Mouse (Mus musculus): ENCODE results near the gene Sh3tc1.

The Sh3tc1 gene

DNA sequence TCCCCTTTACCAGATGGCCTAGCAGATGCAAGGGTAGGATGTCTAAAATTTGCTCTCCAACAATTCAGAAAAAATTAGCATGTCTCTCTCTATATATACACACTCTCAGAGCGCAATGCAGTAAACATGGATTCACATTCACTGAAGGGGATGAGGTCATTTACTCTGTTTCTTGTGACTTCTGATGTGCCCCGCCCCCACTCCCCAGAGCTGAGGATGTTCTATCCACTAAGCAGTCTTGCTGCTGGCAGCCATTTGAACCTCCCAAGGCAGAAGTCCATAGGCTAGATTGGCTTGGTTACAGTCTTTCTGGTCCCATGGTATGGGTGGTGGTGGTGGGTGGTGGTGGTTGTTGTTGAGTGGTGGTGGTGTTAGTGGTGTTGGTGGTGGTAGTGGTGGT is 17.9 kb downstream of the Sh3tc1 start:
- DNase-seq (ENCODE audit: low spot score in 2 of 2), result no peak

DNA sequence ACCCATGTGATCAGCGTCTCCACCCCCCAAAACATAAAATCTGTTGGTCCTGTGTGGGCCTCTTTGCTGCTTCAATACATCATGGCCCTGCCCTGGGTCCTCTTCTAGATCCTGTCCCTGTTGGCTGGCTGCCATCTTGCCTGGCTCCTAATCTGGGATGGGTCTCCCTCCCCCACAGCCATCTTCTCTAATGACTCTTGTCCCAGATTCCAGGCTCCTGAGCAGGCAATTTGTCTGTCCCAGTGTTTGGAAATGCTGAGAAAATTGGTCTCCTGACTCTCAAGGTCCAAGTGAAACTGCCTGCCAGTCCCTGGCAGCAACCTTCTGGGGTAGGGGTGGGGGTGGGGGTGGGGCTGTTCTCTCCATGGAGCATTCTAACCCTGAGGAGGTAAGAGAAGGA is 19.9 kb downstream of the Sh3tc1 start:
- no peak for DNase-seq (ENCODE audit: low spot score in 2 of 2)

DNA sequence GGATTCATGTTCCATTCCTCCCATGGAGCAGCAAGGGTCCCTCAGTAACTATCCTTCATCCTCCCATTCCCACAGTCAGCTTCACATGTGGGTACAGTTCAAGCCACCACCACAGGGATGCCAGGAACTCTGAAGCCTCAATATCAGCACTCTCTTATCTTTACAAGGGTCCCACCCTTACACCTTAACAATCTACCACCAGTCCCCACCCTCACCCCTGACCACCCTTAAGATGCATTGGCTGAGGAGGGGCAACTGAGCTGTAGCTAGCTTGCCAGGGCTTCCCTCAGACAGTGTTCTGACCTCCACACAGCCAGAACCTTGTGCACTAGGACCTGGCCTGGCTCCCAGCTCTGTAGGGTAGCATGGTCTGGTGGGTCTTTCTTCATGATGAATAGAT is 20.4 kb downstream of the Sh3tc1 start:
- no peak for DNase-seq (ENCODE audit: low spot score in 2 of 2)

DNA sequence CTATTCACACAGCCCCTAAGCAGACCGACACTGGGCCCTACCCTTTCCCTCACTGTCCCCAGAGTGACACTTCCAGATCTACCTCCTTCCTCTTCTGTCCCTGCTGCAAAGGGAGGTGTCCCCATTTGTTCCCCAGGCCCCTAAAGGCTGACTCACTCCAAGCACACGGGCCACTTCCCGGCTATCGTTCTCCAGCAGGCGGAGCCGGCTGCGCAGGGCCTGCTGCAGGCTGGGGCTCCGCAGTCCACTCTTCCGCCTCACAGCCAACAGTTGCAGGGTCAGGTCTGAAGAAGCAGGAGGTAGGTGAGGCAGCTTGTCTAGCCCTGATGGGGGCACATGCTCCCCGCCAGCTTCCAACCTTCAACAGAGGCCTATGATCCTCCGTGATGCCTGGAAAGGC is 21.0 kb downstream of the Sh3tc1 start:
- no peak for DNase-seq (ENCODE audit: low spot score in 2 of 2)

DNA sequence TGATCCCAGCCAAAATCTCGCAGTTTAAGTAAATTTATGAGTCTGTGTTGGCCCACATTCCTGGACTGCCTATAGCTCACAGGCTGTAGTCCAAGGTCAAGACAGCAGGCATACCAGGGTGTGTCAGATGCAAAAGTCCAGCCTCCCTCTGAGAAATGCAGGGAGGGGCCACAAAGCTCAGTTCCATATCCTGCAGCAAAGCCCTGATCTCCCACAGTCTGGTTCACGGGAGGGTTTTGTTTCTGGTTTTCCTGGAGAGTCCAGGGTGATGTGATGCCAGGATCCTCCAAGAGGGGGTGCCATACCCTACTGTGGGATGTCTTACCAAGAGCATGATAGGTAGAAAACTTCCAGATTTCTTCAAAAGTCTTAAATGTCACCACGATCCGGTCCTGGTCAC is 21.8 kb downstream of the Sh3tc1 start:
- DNase-seq (ENCODE audit: low spot score in 2 of 2), result peak in 1 of 2 experiments; percentile 27

DNA sequence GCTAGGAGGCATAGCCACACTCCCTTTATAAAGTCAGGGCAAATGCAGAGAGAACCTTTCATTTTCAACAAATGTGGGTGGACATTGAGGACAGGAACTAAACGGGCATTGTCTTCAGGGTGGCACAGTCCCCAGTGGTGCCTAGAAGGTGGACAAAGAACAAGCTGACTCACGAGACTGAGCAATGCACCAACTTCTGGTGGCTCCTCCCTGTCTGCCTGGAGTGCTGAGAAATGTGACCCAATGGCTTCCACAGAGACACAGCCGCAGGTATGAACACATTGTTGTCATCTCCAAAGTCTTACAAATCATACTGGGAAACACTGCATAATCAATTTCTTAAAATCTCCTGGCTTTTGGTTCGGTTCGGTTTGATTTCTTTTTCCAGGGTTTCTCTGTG is 22.3 kb downstream of the Sh3tc1 start:
- DNase-seq (ENCODE audit: low spot score in 2 of 2), result no peak

DNA sequence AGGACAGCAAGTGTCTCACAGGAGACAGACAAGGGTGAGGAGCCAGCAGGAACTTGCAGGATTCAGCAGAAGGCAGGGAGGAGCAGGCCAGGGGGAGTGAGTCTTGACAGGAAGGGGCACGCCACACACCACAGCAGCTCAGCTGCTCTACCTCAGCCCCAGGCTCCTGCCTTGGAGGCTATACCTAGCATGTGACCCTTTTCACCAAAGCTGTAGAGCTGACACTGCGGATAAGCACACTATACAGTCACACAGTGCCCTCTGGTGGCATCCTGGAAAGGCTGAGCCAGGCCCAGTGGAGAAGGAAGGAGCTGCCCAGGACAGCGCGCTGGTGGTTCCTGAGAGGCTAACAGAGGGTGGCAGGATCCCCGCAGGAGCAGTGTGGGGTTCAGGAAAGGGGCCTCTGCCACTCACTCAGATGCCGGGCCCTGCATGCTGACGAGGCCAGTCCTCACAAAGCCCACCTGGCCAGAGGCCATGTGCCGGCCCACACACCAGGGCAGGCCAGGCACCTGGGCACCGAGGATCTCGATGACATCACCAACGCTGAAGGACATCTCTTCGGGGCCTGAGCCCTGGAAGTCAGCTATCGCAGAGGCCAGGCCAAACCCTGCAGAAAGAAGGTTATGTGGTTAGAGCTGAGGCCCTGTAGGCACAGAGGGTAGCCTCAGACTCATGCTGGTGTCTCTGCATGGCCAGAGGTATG is 26.0 kb downstream of the Sh3tc1 start:
- DNase-seq (ENCODE audit: low spot score in 2 of 2), result peak; percentile 35 to 70

DNA sequence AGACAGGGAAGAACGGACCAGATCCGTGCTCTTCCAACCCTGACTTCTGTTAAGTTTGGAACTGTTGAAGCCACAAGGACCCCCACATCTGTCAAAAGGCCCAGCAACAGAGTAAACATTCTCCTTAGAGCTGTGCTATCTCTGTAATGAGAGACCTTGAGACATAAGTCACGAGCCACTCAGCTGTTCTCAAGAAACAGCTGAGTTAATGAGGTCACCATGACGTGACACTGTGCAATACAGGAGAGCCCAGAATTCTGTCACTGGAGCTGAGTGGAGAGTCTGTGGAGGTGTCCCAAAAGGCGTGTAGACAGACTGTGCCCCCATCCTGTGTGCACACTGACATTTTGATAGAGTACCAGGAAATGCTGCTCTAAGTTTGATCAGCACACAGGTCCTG is 27.3 kb downstream of the Sh3tc1 start:
- no peak for DNase-seq (ENCODE audit: low spot score in 2 of 2)

DNA sequence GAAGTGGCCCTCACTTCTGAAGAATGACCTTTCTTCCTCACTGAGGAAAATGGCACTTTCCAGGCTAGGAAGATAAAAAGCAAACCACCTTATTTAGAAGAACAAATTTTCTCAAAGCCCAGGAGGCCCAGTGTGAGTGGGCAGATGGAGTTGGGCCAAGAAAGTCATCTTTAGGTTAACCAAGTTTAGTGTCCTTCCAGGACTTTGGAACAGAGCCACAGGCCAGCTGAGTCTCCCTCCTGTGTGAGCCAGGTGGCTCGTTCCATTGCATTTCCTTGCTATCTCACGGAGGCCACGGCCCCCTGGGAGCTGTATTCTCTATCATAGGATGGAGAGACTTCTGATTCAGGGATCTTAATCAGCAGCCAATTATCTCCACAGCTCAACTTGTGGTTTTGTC is 28.9 kb downstream of the Sh3tc1 start:
- DNase-seq (ENCODE audit: low spot score in 2 of 2), result no peak

DNA sequence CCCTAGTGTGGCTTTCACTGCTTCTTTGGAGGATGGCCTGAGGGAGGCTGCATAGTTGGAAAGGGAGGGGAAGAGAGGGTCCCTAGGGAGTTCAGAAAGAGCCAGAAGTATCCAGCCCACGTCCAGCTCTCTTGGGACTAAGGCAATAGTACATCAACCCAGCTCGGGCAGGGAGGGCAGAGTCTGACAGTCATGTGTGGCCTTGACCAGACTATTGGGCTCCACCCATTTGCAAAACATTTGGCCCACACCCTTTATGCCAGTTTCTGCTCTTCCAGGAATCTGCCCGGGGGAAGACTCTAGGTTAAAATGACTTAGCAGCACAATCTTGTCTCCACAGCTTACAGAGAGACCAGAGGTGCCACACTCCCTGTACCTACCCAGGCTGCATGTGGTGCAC is 29.3 kb downstream of the Sh3tc1 start:
- no peak for DNase-seq (ENCODE audit: low spot score in 2 of 2)

DNA sequence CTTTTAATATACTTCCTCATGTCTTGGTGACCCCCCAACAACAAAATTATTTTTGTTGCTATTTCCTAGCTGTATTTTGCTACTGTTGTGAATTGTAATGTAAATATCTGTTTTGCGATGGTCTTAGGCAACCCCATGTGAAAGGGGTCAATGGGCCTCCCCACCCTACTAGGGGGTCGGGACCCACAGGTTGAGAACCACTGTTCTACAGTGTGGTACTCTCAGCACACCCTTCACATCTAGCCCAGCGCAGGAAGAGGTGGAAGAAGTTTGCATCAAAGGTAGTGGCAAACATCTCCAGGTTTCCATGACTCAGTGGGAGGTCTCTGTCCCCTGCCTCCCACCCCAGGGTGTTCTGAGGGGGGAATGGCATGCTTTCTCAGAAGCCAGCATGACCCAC is 34.4 kb downstream of the Sh3tc1 start:
- DNase-seq (ENCODE audit: low spot score in 2 of 2), result no peak

DNA sequence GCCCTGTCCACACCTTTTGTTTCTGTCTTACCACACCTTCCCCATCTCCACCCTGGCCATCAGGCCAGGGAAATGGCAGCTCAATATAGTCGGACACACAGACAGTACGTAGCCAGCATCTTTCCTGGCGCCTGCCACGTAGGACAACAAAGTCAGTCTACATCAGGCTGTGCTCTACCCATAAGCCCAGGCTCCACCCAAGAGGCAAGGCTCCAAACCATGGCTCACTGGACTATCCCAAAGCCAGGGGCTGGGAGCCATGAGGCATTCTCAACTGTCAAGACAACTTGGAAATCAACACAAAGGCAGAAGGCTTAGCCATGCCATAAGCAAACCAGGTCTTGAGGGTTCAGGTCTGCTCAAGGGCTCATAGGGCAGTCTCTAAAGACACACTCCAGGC is 36.0 kb downstream of the Sh3tc1 start:
- no peak for DNase-seq (ENCODE audit: low spot score in 2 of 2)

DNA sequence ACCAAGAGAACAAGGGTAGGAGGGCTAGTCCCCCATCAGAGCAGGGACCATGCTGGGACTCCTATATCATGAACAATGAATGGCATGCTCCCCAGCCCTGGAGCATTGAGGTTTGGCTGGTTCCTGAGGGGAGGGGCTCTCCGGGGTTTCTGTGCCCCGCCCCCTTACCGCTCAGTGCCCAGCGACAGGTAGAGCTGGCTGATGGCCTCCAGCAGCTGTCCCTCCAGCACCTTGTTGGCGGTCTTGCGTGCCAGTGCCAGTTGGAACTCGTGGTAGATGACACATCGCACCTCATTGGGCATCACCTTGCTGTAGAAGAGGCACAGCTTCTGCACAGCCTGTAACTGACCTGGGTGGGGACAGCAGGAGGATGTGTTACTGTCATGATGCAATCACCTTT is 36.6 kb downstream of the Sh3tc1 start:
- no peak for DNase-seq (ENCODE audit: low spot score in 2 of 2)

DNA sequence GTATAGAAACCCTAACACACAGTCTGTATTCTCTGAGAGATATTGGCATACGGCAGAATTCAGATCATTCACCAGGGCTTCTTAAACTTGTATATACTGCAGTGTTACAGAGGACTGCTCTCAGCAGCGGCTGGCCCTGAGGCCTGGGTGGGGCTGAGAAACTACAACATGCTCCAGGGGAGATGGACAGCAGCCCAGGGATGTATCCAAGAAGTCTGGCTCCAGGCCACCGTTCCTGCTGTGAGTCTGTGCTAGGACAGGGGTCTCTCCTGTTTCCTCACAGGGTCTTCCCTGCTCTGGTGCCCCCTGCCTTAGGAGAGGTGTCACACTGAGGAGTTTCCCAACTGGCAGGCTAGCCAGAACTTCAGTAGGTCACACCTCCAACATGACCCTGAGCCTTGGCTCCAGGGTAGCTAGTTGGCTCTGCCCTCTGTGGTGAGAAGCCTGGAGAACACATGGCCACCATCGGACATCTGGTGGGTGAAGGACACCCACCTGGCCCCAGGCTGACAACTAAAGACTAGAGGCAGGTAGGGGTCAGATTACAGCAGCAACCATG is 37.1 kb downstream of the Sh3tc1 start:
- DNase-seq (ENCODE audit: low spot score in 2 of 2), result no peak

DNA sequence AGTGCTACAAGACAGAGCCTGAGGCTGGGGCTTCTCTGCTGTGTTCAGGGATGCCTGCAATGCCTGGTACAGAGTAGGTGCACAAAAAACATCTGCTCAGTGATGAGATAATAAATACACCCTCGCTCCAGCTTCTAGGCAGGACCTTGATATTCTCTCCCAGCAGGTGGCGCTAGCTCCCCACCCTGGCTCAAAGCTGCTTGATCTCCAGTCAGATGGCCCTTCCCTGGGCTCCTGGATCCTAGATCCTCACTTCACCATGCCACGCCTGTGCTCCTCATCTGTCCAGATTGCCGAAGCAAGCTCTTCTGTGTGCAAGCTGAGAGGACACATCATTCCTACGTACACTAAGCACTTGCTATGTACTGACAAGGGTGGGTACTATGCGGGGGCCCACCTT is 38.7 kb downstream of the Sh3tc1 start:
- DNase-seq (ENCODE audit: low spot score in 2 of 2), result peak; percentile 55 to 84

DNA sequence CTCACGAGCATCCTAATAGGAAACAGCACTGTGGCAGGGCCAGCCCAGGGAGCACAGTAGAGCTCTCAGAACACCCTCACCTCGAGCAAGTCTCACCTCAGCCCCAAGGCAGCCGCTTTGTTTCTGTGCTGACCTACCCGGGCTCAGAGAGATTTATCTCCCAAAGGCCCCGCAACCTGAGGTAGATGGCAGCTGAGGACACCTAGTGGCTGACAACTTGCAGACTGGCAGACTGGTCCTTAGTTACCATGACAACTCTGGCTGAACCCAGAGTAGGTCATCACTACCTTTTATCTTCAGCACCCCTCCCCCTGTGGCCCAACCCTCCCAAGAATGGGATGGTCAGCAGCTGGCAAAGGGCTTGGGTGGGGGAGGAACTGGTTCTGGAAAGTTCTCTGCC is 44.0 kb downstream of the Sh3tc1 start:
- no peak for DNase-seq (ENCODE audit: low spot score in 2 of 2)

DNA sequence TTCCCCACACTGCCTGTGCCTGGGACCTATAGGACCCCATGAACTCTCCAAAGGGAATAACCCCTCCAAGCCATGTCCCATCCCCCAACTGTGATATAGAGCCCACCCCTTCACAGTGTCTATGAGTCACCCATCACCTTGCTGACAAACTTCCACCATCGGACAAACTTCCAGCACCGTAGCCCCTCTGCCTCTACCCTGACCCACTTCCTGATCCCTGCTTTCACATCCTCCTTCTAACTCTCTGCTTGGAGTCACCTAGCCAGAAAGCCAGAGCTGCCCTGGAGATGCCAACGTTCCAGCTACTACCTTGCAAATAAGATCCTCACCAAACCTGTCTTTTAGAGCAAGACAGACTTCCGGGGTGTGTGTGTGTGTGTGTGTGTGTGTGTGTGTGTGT is 46.1 kb downstream of the Sh3tc1 start:
- DNase-seq (ENCODE audit: low spot score in 2 of 2), result no peak

DNA sequence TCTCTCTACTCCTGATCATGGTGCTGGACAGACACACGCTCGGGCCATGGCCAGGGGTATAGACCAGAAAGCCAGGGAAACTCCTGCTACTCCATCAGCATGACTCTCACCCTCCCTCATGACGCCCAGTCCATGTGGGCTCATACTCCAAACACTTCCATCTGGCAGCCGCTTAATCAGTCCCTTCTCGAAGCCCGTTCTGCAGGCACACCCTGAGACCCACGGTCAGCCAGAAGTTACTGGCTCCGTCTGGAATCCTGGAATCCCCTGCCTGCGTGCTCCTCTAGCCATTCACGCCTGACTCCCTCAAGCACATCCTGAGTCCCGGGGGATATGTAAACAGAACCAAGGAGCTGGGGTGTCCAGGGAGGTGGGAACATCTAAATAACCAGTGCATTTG is 48.5 kb downstream of the Sh3tc1 start:
- DNase-seq (ENCODE audit: low spot score in 2 of 2), result no peak

DNA sequence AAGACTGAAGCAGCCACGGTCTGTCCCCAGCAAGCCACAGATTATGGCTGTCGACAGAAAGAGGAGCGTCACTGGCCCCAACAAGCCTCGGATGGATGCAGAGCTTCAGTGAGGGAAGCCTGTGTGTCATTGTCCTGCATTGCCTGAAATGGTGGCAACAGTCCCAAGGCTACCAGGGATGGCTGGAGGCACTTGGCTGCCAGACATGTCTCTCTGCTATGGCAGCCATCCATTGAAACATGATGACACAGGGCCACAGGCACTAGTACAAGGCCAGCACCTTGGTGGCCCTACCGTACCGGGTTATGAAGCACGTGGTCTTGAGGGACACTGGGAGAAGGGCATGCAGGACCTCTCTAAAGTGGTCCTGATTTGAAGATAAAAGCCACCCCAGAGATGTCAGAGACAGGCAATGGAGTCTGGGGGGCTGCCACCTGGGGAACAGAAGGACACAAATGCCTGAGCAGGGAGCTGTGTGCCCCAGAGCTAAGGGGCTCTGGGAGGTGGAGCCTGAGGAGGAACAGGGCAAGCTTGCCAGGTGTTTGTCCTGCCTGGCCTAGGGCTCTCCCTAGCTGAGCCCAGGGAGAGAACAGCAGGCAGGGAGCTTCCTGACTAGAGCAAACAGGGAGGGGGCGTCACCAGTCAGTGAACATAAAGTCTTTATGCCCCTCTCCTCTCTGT is 49.2 kb downstream of the Sh3tc1 start:
- DNase-seq (ENCODE audit: low spot score in 2 of 2), result no peak

DNA sequence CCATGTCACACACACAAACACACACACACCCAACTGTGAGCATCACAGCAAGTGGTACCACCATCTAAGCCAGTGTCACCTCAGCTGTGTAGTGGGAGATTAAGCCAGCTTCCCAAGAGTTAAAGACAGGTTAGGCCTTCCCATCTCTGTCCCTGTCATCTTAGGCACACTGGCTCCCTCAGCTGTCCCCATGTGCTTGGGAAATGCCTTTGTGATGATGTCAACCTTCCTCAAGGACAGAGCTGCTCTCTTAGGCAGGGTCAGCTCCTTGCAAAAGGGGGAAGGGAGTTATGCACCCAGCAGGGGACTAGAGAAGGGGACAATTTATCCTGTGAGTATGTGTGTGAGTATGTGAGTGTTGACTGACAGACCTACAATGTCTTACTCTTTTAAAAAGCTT is 50.4 kb downstream of the Sh3tc1 start:
- DNase-seq (ENCODE audit: low spot score in 2 of 2), result no peak

DNA sequence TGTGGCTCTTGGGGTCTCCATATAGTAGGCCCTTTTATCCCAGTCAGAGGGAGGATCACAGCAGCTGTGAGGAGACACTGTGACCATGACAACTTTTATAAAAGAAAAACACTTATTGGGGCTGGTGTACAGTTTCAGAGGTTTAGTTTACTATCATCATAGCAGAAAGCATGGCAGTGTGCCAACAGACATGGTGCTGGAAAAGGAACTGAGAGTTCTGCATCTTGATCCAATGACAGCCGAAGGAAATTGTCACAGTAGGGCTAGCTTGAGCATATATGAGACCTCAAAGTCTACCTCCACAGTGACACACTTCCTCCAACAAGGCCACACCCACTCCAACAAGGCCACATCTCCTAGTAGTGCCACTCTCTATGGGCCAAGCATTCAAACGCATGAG is 50.9 kb downstream of the Sh3tc1 start:
- no peak for DNase-seq (ENCODE audit: low spot score in 2 of 2)

DNA sequence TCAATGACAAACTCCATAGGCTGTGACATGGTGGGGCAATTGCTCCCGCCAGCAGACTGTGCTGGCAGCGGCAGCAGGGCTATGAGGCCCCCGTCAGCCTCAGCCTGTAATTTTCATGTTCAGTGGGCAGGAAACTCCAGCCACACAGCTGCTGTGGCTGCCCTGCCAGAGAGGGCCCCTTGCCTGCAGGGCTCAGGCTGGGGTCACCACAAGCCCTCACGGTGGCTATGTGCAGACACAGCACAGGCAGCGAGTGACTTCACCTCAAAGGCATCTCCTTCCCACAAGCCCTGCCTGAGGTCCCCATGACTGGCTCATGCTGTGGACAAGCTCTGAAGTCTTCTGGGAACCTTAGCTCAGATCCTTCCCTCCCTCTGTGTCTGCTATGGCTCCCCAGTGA is 52.7 kb downstream of the Sh3tc1 start:
- no peak for DNase-seq (ENCODE audit: low spot score in 2 of 2)

DNA sequence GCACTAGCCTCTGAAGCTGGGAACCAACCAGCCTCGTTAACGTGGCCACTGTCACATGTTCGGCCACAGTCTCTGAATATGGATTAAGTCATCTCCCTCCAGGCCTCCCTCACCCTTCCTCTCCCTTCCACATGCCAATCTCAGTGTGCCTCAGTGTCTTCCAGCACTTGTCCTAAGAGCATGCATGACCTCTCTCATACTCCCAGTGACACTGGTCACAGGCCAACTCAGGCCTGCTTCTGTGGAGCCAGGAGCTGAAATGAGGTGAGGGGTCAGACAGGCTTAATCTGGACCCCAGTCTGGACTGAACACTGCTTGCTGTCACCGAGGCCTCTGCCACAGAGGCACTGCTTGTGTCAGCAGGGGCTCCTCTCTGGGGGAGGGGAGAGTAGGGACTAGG is 53.5 kb downstream of the Sh3tc1 start:
- no peak for DNase-seq (ENCODE audit: low spot score in 2 of 2)

DNA sequence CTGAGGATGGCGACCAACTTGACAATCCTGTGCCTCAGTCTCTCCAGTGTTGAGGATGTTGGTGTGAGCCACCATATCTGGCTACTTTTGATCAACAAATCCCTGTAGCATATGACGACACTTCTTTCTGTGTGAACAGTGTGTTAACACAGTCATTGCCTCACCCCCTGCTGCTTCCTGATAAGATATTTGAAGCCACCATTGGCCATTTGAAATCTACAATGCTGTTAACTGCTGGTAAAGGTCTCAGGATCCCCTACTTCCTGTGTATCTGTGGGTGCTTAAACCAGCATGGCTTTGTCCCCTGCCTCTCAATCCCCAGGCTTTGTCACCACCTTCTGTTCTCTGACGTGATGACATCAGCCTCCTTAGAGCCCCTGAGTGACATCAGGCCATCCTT is 54.7 kb downstream of the Sh3tc1 start:
- no peak for DNase-seq (ENCODE audit: low spot score in 2 of 2)

Measured in spleen, postnatal 4 days (tissue).